Mouse (Mus musculus) forebrain, embryonic 15.5 days (tissue): ENCODE results near the gene Nup54. TPM values are rescaled to one million over a fixed set of nuclear protein-coding genes. Genes with fewer than 3 reads are reported as not detected.

Source experiments
- ATAC-seq: fragments of 200-750 bp; cut with Nextera tagmentation; replicated peaks from 2 replicates; pipeline ENCODE4 v1.8.0; 2017; ENCODE audit warnings: mild to moderate bottlenecking, moderate TSS enrichment, moderate library complexity
- H3K27ac ChIP-seq: fragments of 300-500 bp; sonication (generic); replicated peaks from 2 replicates; pipeline ENCODE4 v1.5.1; 2015; ENCODE audit warnings: mild to moderate bottlenecking, inconsistent platforms
- H3K27me3 ChIP-seq: fragments of 300-500 bp; sonication (generic); 2 replicates; pipeline ENCODE4 v1.6.1; 2015; ENCODE audit warnings: inconsistent platforms
- H3K36me3 ChIP-seq: fragments of 300-500 bp; sonication (generic); 2 replicates; pipeline ENCODE4 v1.6.1; 2015; ENCODE audit warnings: mild to moderate bottlenecking, inconsistent platforms
- H3K4me1 ChIP-seq: fragments of 300-500 bp; sonication (generic); 2 replicates; pipeline ENCODE4 v1.6.1; 2015; ENCODE audit warnings: inconsistent platforms
- H3K4me2 ChIP-seq: fragments of 300-500 bp; sonication (generic); replicated peaks from 2 replicates; pipeline ENCODE4 v1.6.1; 2015; ENCODE audit warnings: mild to moderate bottlenecking, inconsistent platforms
- H3K4me3 ChIP-seq: fragments of 300-500 bp; sonication (generic); 2 replicates; pipeline ENCODE4 v1.5.1; 2015; ENCODE audit warnings: mild to moderate bottlenecking, inconsistent platforms
- H3K9ac ChIP-seq: fragments of 300-500 bp; sonication (generic); replicated peaks from 2 replicates; pipeline ENCODE4 v1.6.1; 2015; ENCODE audit warnings: mild to moderate bottlenecking, inconsistent platforms
- H3K9me3 ChIP-seq: fragments of 300-500 bp; sonication (generic); 2 replicates; pipeline ENCODE4 v1.6.1; 2016; ENCODE audit warnings: inconsistent platforms
- WGBS: fragments of 180-500 bp; shearing (Covaris S2); methylation state at CpG from one replicate; pipeline ENCODE4 v1.1.7; 2015; ENCODE audit warnings: mixed read lengths; 5-methylcytosine and 5-hydroxymethylcytosine counted together
- polyA plus RNA-seq: library from polyadenylated mRNA; unstranded; fragments of >200 nt; fragmentation: Nextera tagmentation; extraction: Ambion mirVana; gene quantifications from 2 replicates; pipeline ENCODE4 v1.2.1, GENCODE M21; 2015

The Nup54 gene
- polyA plus RNA-seq, 1 experiment from 2014 or later, result 55.7 TPM

GRCm38 (mm10) chr5:92445016-92445415, 10.0 kb upstream of the Nup54 start:
- no peak overlapping the region for H3K4me3 ChIP-seq
- no peaks in the 10 kb centered on the region for H3K4me1 ChIP-seq
- 95% methylated on average over 2 of the region's 2 CpGs for WGBS
- H3K27me3 ChIP-seq, result no peaks in the 10 kb centered on the region
- H3K9me3 ChIP-seq, result no peaks in the 10 kb centered on the region
- H3K36me3 ChIP-seq, result peaks cover 64% of the 10 kb centered on the region
- no peak overlapping the region for H3K9ac ChIP-seq
- ATAC-seq, result no peak
- no peak overlapping the region for H3K27ac ChIP-seq
- H3K4me2 ChIP-seq, result no peak overlapping the region

GRCm38 (mm10) chr5:92442914-92443313, 7.9 kb upstream of the Nup54 start:
- Histone ChIP-seq H3K4me1 (no peaks in the 10 kb centered on the region), H3K27me3 (no peaks in the 10 kb centered on the region), H3K9ac (no peak overlapping the region), H3K4me3 (no peak overlapping the region), H3K9me3 (no peaks in the 10 kb centered on the region), H3K4me2 (no peak overlapping the region), H3K27ac (no peak overlapping the region), H3K36me3 (peaks cover 43% of the 10 kb centered on the region)
- WGBS, result 93% methylated on average over 7 of the region's 7 CpGs
- ATAC-seq, result no peak

GRCm38 (mm10) chr5:92441494-92441893, 6.5 kb upstream of the Nup54 start:
- Histone ChIP-seq H3K4me2 (no peak overlapping the region), H3K36me3 (peaks cover 29% of the 10 kb centered on the region), H3K9ac (no peak overlapping the region), H3K4me3 (no peak overlapping the region), H3K27me3 (no peaks in the 10 kb centered on the region), H3K9me3 (no peaks in the 10 kb centered on the region), H3K27ac (no peak overlapping the region), H3K4me1 (no peaks in the 10 kb centered on the region)
- no peak for ATAC-seq
- 82% methylated on average over 5 of the region's 5 CpGs for WGBS

- no peak overlapping the region for H3K9ac ChIP-seq
- 95% methylated on average over 8 of the region's 8 CpGs for WGBS
- H3K9me3 ChIP-seq, result no peaks in the 10 kb centered on the region
- no peaks in the 10 kb centered on the region for H3K27me3 ChIP-seq
- peaks cover 6% of the 10 kb centered on the region; the same call in 1 of the 2 replicates for H3K36me3 ChIP-seq
- peaks cover 11% of the 10 kb centered on the region for H3K4me1 ChIP-seq
- no peak overlapping the region for H3K4me2 ChIP-seq
- ATAC-seq, result no peak
- H3K4me3 ChIP-seq, result no peak overlapping the region
- H3K27ac ChIP-seq, result no peak overlapping the region
These were observed 3.5 kb upstream of the Nup54 start for GRCm38 (mm10) chr5:92438540-92438939.

GRCm38 (mm10) chr5:92434571-92434985, 441 bp downstream of the Nup54 start:
- 0% methylated on average over 39 of the region's 39 CpGs for WGBS
- Histone ChIP-seq H3K4me2 (peak overlapping the region; percentile 70), H3K27ac (peak overlapping the region; percentile 86), H3K27me3 (no peaks in the 10 kb centered on the region), H3K9me3 (no peaks in the 10 kb centered on the region), H3K4me3 (peak overlapping the region; percentile 94), H3K9ac (peak overlapping the region; percentile 78), H3K4me1 (peaks cover 39% of the 10 kb centered on the region), H3K36me3 (no peaks in the 10 kb centered on the region)
- ATAC-seq, result peak; percentile 69

- H3K27me3 ChIP-seq, result no peaks in the 10 kb centered on the region
- H3K4me3 ChIP-seq, result peak overlapping the region; percentile 94
- H3K4me1 ChIP-seq, result peaks cover 39% of the 10 kb centered on the region
- H3K27ac ChIP-seq, result no peak overlapping the region
- no peaks in the 10 kb centered on the region for H3K9me3 ChIP-seq
- under 1% methylated on average over 12 of the region's 12 CpGs for WGBS
- H3K9ac ChIP-seq, result peak overlapping the region; percentile 78
- no peak for ATAC-seq
- peak overlapping the region; percentile 70 for H3K4me2 ChIP-seq
- H3K36me3 ChIP-seq, result peaks cover 4% of the 10 kb centered on the region; the same call in 1 of the 2 replicates
These were observed 949 bp downstream of the Nup54 start for GRCm38 (mm10) chr5:92434070-92434469.

- 31% methylated on average over 7 of the region's 7 CpGs for WGBS
These were observed 3.4 kb downstream of the Nup54 start for GRCm38 (mm10) chr5:92431611-92432010.

GRCm38 (mm10) chr5:92430723-92431122, 4.3 kb downstream of the Nup54 start:
- 68% methylated on average over 5 of the region's 5 CpGs for WGBS
- ATAC-seq, result no peak
- Histone ChIP-seq H3K27me3 (no peaks in the 10 kb centered on the region), H3K4me2 (no peak overlapping the region), H3K27ac (peak overlapping the region; percentile 29), H3K9me3 (no peaks in the 10 kb centered on the region), H3K9ac (no peak overlapping the region), H3K4me1 (peaks cover 39% of the 10 kb centered on the region), H3K4me3 (no peak overlapping the region), H3K36me3 (peaks cover 31% of the 10 kb centered on the region)

More at GRCm38 (mm10) chr5:92431611-92432010, 3.4 kb downstream of the Nup54 start:
- Histone ChIP-seq H3K27me3 (no peaks in the 10 kb centered on the region), H3K4me1 (peaks cover 39% of the 10 kb centered on the region), H3K4me2 (peak overlapping the region; percentile 22; the same call in 1 of the 2 replicates), H3K36me3 (peaks cover 28% of the 10 kb centered on the region), H3K9me3 (no peaks in the 10 kb centered on the region), H3K4me3 (no peak overlapping the region), H3K27ac (peak overlapping the region; percentile 48), H3K9ac (no peak overlapping the region)
- ATAC-seq, result no peak

GRCm38 (mm10) chr5:92424126-92424525, 10.9 kb downstream of the Nup54 start:
- Histone ChIP-seq H3K9me3 (no peaks in the 10 kb centered on the region), H3K27me3 (no peaks in the 10 kb centered on the region), H3K4me2 (no peak overlapping the region), H3K27ac (no peak overlapping the region), H3K4me3 (no peak overlapping the region), H3K36me3 (peaks cover 83% of the 10 kb centered on the region), H3K4me1 (no peaks in the 10 kb centered on the region), H3K9ac (no peak overlapping the region)
- 95% methylated on average over 11 of the region's 11 CpGs for WGBS
- no peak for ATAC-seq

GRCm38 (mm10) chr5:92413982-92414375, 21.0 kb downstream of the Nup54 start:
- Histone ChIP-seq H3K27me3 (no peaks in the 10 kb centered on the region), H3K9me3 (no peaks in the 10 kb centered on the region), H3K4me2 (no peak overlapping the region), H3K4me1 (no peaks in the 10 kb centered on the region), H3K4me3 (no peak overlapping the region), H3K36me3 (peaks cover 43% of the 10 kb centered on the region), H3K9ac (no peak overlapping the region), H3K27ac (no peak overlapping the region)
- 0 out of 2 replicates have a peak, but pooled peaks have one; percentile 35 for ATAC-seq
- WGBS, result 94% methylated on average over 8 of the region's 8 CpGs

GRCm38 (mm10) chr5:92413271-92413981, 21.6 kb downstream of the Nup54 start:
- WGBS, result 93% methylated on average over 11 of the region's 11 CpGs
- Histone ChIP-seq H3K4me3 (no peak overlapping the region), H3K36me3 (peaks cover 39% of the 10 kb centered on the region), H3K27ac (no peak overlapping the region), H3K9me3 (no peaks in the 10 kb centered on the region), H3K9ac (no peak overlapping the region), H3K4me1 (no peaks in the 10 kb centered on the region), H3K27me3 (no peaks in the 10 kb centered on the region), H3K4me2 (no peak overlapping the region)
- ATAC-seq, result peak; percentile 39; the same call in 1 of the 2 replicates

GRCm38 (mm10) chr5:92411461-92412140, 23.4 kb downstream of the Nup54 start:
- H3K9me3 ChIP-seq, result no peaks in the 10 kb centered on the region
- no peaks in the 10 kb centered on the region for H3K27me3 ChIP-seq
- peaks cover 22% of the 10 kb centered on the region for H3K36me3 ChIP-seq
- no peak overlapping the region for H3K4me3 ChIP-seq
- H3K4me2 ChIP-seq, result no peak overlapping the region
- no peaks in the 10 kb centered on the region for H3K4me1 ChIP-seq
- no peak for ATAC-seq
- WGBS, result 73% methylated on average over 7 of the region's 7 CpGs
- H3K9ac ChIP-seq, result no peak overlapping the region
- no peak overlapping the region for H3K27ac ChIP-seq
